Mouse (Mus musculus) forebrain, embryonic 14.5 days (tissue): ENCODE measurements around the gene Zfp974. TPM values are rescaled to one million over a fixed set of nuclear protein-coding genes. Genes with fewer than 3 reads are reported as not detected.
"Not testable (repeated sequence)": the region's sequence is repeated elsewhere in the genome, so short reads cannot be mapped to it uniquely, and the experiment has no call there.

ENCODE experiments used
- ATAC-seq: fragments of 200-750 bp; cut with Nextera tagmentation; 2 replicates; pipeline ENCODE4 v1.8.0; 2017; ENCODE audit warnings: mild to moderate bottlenecking, moderate library complexity
- DNase-seq: peaks from one replicate; pipeline ENCODE4 v3.0.0-alpha.2; 2015; ENCODE audit warnings: low spot score
- H3K27ac ChIP-seq: fragments of 300-500 bp; sonication (generic); 2 replicates; pipeline ENCODE4 v1.5.1; 2014; ENCODE audit warnings: low read depth, mild to moderate bottlenecking, control low read depth, low read length, moderate library complexity
- H3K27me3 ChIP-seq: fragments of 300-500 bp; sonication (generic); replicated peaks from 2 replicates; pipeline ENCODE4 v1.6.1; 2014; ENCODE audit warnings: low read length, control low read depth, mixed read lengths; ENCODE audit not compliant: control insufficient read depth, insufficient read depth
- H3K36me3 ChIP-seq: fragments of 300-500 bp; sonication (generic); 2 replicates; pipeline ENCODE4 v1.6.1; 2014; ENCODE audit warnings: low read length, control low read depth; ENCODE audit not compliant: control insufficient read depth, insufficient read depth
- H3K4me1 ChIP-seq: fragments of 300-500 bp; sonication (generic); 2 replicates; pipeline ENCODE4 v1.6.1; 2014; ENCODE audit warnings: antibody characterized with exemption, low read length, control low read depth; ENCODE audit not compliant: control insufficient read depth, insufficient read depth
- H3K4me2 ChIP-seq: fragments of 300-500 bp; sonication (generic); 2 replicates; pipeline ENCODE4 v1.6.1; 2014; ENCODE audit warnings: mild to moderate bottlenecking, control low read depth, low read length
- H3K4me3 ChIP-seq: fragments of 300-500 bp; sonication (generic); 2 replicates; pipeline ENCODE4 v1.5.1; 2014; ENCODE audit warnings: low read depth, low read length, control low read depth
- H3K9ac ChIP-seq: fragments of 300-500 bp; sonication (generic); 2 replicates; pipeline ENCODE4 v1.6.1; 2014; ENCODE audit warnings: mild to moderate bottlenecking, low read length, control low read depth, moderate library complexity
- H3K9me3 ChIP-seq: fragments of 300-500 bp; sonication (generic); replicated peaks from 2 replicates; pipeline ENCODE4 v1.6.1; 2016; ENCODE audit warnings: low read length, control low read depth, mixed read lengths; ENCODE audit not compliant: control insufficient read depth
- WGBS: fragments of 180-500 bp; shearing (Covaris S2); extraction: QIAGEN DNeasy Blood & Tissue Kit; methylation state at CpG from one replicate; pipeline ENCODE4 v1.1.7; 2014; 5-methylcytosine and 5-hydroxymethylcytosine counted together
- polyA plus RNA-seq: library from polyadenylated mRNA; unstranded; fragments of >200 nt; fragmentation: Nextera tagmentation; extraction: Ambion mirVana; gene quantifications from 2 replicates; pipeline ENCODE4 v1.2.1, GENCODE M21; 2014

Gene Zfp974
- 11.7 and 15.1 TPM in 2 replicates for polyA plus RNA-seq

DNA sequence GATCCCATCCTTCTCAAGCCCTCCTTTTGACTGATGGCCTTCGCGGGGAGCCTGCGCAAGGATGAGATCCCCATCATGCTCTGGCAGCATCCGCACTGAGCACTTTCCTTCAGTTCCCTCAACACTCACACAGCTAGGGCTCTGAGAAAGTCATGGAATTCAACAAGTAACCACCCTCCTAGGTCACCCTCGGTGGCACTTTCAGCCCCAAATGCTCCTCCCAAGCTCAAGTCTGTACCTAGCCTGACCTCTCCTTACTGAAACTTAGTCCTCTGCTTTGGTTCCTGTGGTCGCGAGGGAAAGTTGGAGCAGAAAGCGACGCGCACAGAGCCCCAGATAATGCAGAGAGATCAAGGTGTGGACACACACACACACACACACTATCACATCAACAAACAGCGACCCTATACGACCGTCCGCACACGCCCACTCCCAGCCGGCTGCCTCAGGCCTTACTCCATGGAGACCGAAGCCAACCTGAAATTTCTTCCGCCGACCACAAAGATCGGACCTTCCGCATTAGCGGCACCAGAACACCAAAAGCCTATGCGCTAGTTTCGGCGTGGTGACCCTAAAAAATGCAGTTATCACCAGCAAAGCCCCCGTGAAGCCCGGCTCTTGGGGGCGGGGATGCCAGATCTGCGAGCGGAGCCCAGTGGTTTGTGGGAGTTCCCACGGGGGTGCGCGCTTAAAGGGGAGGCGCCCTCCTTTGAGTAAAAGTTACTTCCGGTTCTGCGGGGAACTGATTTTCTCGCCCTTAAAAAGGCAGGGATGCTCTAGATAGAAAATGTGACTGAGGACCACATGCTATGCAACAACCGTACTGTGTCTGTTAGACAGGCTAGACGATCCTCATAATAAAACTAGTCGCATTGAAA lies at the start of gene Zfp974:
Gene Zfp974, minus strand, starts transcription at position 643 of the 878 bp plus-strand sequence.
- peak within 1 kb of the TSS; percentile 75 for H3K9ac ChIP-seq
- DNase-seq, result peak; percentile 90
- peaks cover 12% of the 10 kb centered on the region for H3K36me3 ChIP-seq
- ATAC-seq, result peak; percentile 93
- WGBS, result 4% methylated on average over 40 of the region's 40 CpGs
- H3K4me1 ChIP-seq, result peaks cover 6% of the 10 kb centered on the region
- peak within 1 kb of the TSS; percentile 86 for H3K4me2 ChIP-seq
- H3K4me3 ChIP-seq, result peak within 1 kb of the TSS; percentile 60
- H3K9me3 ChIP-seq, result no peaks in the 10 kb centered on the region
- no peaks in the 10 kb centered on the region for H3K27me3 ChIP-seq
- H3K27ac ChIP-seq, result peak within 1 kb of the TSS; percentile 52; the same call in 1 of the 2 replicates

DNA sequence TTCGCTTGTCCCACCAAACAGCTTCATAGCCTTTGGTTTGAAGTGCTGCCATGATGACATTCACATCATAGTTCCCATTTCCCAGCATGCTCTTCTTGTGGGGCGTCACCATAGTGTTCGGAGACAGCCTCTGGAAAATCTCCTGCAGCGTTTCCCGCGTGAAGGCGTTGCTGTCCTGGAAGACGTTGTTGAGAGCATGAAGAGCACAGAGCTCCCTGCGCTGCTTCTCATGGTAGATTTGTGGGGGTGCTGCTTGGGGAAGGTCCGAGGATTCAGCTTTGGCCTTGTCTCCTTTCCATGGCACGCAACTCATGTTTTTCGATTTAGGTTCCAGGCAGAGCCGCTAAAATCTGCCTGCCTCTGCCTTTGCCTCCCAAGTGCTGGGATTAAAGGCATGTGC lies 20.2 kb upstream of the Zfp974 start:
- not testable (repeated sequence) for DNase-seq, H3K4me3 ChIP-seq, H3K4me2 ChIP-seq, H3K9ac ChIP-seq, H3K4me1 ChIP-seq, H3K27ac ChIP-seq, H3K27me3 ChIP-seq, H3K36me3 ChIP-seq, ATAC-seq, H3K9me3 ChIP-seq
- 91% methylated on average over 13 of the region's 13 CpGs for WGBS

DNA sequence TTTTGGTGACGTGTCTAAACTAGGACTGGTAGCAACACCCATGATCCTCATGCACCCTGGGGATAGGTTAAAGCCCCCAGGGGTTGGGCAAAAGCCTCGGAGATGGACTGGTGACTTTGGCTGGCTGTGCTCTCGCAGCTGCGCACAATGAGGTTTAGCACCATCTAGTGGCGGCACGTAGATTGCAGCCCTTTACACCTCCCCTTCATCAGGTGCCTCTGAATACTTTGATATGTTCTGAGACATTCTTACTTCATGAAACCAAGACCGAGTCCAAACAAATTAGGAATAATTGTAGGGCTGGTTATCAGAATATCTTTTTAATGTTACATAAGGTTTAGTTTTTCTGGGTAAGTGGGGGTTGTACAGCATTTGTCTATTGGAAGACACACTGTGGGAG lies 12.6 kb upstream of the Zfp974 start:
- not testable (repeated sequence) for H3K27me3 ChIP-seq, ATAC-seq, H3K4me3 ChIP-seq, H3K9ac ChIP-seq, H3K4me1 ChIP-seq, H3K27ac ChIP-seq, H3K9me3 ChIP-seq, H3K36me3 ChIP-seq, H3K4me2 ChIP-seq
- peak; percentile 11 for DNase-seq
- 37% methylated on average over 4 of the region's 7 CpGs for WGBS

DNA sequence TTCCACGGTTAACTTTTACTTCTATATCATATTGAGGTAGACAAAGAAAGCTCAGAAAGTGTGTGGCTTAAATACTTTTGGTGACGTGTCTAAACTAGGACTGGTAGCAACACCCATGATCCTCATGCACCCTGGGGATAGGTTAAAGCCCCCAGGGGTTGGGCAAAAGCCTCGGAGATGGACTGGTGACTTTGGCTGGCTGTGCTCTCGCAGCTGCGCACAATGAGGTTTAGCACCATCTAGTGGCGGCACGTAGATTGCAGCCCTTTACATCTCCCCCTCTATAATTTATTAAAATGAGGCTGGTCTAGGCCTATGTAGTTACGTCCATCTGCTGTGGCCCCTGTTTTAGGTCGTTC lies 4.5 kb upstream of the Zfp974 start:
- DNase-seq, ATAC-seq, H3K4me2 ChIP-seq, H3K36me3 ChIP-seq, H3K4me1 ChIP-seq, H3K27me3 ChIP-seq, H3K4me3 ChIP-seq, H3K9ac ChIP-seq, H3K27ac ChIP-seq, H3K9me3 ChIP-seq: not testable (repeated sequence)
- whole genome bisulfite sequencing, result 33% methylated on average over 1 of the region's 9 CpGs

DNA sequence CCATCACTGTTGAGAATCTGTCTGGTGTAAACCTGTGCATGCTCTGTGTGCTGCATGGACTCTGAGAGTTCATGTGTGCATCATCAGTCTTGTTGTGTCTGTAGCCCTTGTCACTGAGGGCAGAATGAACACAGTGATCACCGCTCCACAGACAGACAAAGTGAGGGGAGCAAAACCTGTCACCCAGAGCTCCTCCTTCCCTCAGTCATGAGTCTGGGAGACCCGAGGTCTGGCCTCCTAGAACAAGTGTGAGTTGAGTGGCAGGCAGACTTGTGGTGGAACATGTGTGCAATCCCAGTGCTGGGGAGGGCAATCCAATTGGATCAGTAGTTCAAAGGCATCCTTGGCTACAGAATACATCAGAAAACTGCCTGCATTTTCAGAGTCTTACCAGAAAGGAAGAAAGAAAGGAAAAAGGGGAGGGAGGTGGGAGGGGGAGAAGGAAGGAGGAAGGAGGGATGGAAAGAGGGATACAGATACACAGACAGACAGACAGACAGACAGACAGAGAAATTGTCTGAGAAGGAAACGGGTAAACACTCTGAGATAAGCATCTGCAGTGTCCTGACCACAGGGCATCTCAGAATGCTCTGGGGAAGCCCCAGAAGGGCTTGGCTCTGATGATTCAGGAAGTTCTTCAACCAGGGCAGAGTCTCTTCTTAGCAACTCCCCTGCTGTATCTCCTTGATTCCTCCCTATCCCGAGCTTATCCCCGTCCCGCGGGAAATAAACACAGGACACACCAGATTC lies 4.0 kb upstream of the Zfp974 start:
- H3K9ac ChIP-seq, result no peak overlapping the region
- WGBS, result 30% methylated on average over 7 of the region's 7 CpGs
- H3K4me3 ChIP-seq, result no peak overlapping the region

DNA sequence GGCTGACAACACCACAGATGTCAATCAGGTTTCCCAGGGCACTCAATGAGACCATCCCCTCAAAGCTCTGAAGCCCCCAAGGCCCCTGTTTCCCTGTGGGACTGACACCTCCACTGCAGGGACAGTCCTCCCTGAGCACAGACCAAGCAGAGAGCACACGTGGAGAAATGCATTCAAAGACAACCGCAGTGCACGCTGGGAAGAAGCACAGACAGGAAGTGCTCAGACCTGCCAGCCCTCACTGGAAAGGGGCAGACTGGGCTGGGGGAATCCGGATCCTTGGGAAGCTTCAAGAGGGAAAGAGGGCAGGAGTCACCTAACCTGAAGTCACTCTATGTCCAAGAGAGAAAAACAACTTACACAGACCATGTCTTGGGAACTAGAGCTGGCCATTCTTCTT lies 2.2 kb downstream of the Zfp974 start:
- whole genome bisulfite sequencing, result 48% methylated on average over 4 of the region's 4 CpGs

More for the DNA sequence above, 4.0 kb upstream of the Zfp974 start:
- H3K36me3 ChIP-seq, result no peaks in the 10 kb centered on the region
- H3K27me3 ChIP-seq, result no peaks in the 10 kb centered on the region
- H3K27ac ChIP-seq, result no peak overlapping the region
- no peak overlapping the region for H3K4me2 ChIP-seq
- peaks cover 5% of the 10 kb centered on the region for H3K4me1 ChIP-seq
- H3K9me3 ChIP-seq, result no peaks in the 10 kb centered on the region
- ATAC-seq (no peak), DNase-seq (no peak)

DNA sequence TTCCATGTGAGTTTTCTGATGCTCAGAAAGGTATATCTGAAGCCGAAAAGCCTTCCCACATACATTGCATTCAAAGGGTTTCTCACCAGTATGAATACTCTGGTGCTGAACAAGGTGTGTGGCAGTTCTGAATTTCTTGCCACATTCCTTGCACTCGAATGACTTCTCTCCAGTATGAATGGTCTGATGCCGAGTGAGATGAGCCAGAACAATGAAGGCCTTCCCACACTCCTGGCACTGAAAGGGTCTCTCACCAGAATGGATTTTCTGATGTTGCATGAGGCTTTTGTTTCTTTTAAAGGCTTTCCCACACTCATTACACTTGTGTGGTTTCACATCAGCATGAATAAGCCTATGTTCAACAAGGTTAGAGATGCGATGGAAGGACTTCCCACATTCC lies 18.3 kb downstream of the Zfp974 start:
- DNase-seq, H3K4me3 ChIP-seq, H3K27me3 ChIP-seq, H3K9ac ChIP-seq, H3K4me2 ChIP-seq, ATAC-seq, H3K27ac ChIP-seq, H3K4me1 ChIP-seq, H3K9me3 ChIP-seq: not testable (repeated sequence)
- peaks cover 33% of the 10 kb centered on the region for H3K36me3 ChIP-seq
- WGBS, result 56% methylated on average over 3 of the region's 4 CpGs

More for the DNA sequence above, 2.2 kb downstream of the Zfp974 start:
- H3K27me3 ChIP-seq, H3K4me2 ChIP-seq, H3K9me3 ChIP-seq, H3K27ac ChIP-seq, H3K9ac ChIP-seq, H3K4me3 ChIP-seq, H3K4me1 ChIP-seq, DNase-seq, ATAC-seq: not testable (repeated sequence)
- H3K36me3 ChIP-seq, result peaks cover 17% of the 10 kb centered on the region

DNA sequence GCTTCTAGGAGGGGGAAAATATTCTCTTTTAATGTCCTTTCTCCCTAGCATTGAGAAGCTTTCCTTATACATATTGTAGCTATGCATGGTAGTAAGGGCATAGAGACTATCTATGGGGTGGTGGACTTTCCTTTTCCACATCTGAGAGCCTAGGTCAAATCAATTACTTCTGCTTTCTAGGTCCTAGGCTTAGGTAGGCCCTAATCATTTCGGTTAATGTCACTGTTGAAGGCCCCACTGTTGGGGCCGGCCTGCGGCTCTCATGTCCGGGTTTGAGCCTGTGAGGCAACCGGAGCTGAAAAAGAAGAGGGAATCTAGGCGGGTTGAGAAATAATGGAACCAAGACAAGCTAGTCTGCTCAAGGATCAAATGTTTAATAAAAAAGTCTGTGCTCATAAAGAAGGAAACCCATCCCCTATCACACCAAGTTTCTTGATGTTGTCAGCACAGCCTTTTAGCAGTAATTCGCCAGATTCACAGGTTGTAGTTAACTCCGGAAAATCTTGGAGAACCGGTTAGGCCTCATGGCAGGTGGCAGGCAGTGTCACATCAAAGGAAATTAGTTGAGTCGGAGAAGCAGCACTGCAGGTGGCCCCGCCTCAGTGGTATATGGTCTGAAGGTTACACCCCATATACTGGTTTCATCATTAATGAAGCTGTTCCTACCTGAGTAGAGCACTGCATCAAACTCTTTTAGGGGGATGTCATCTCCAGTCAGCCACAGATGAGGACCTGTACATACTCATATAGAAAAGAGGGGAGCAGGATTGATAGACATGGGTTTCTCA lies 24.0 kb downstream of the Zfp974 start:
- 84% methylated on average over 11 of the region's 11 CpGs for WGBS
- ATAC-seq (no peak), DNase-seq (no peak)
- no peak overlapping the region for H3K27ac ChIP-seq
- no peak overlapping the region for H3K4me3 ChIP-seq
- peaks cover 5% of the 10 kb centered on the region; the same call in 1 of the 2 replicates for H3K9me3 ChIP-seq
- H3K4me2 ChIP-seq, result no peak overlapping the region
- H3K4me1 ChIP-seq, result no peaks in the 10 kb centered on the region
- H3K27me3 ChIP-seq, result no peaks in the 10 kb centered on the region
- no peak overlapping the region for H3K9ac ChIP-seq
- H3K36me3 ChIP-seq, result peaks cover 9% of the 10 kb centered on the region
